Mouse (Mus musculus): ENCODE results near the gene Ext2. TPM values are rescaled to one million over a fixed set of nuclear protein-coding genes. Genes with fewer than 3 reads are reported as not detected.

The Ext2 gene
- 105 and 112 TPM in 2 replicates for polyA plus RNA-seq (2016; fragmentation: Nextera tagmentation; extraction: Ambion mirVana)

DNA sequence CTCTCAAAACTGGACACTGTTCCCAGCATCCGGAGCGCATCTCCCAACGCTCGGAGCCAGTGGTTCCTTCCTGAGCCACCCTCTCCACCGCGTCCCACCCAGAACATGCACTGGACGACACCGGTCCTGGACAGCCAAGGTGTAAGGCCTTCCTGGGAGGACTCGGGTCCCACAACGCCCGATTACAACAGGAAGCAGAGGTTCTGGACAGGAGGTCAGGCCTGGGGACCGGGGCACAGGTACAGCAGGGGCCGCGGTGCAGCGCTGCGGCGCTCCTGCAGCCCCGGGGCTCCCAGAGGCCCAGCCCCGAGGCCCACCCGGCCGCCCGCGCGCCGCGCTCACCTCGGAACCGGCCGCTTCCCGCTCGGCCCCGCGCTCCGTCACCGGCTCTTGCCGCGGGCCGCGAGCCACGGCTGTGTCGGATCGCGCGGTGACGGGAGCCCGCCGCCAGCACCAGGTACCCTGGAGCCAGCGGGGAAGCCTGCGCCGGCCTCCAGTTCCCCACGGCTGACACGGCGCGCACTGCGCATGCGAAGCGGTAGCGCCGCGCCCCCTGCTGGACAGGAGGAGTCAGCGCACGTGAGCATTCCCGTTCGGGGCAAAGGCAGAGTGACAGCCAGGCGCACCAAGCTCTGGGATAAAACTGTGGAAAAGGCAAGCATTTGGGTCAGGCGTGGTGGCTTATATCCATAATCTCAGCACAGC is at the start of gene Ext2:
Gene Ext2, minus strand, starts transcription at position 524 of the 705 bp plus-strand sequence.
- H3K27ac ChIP-seq = peak within 1 kb of the TSS; percentile 55
- peaks cover 9% of the 10 kb centered on the region for H3K4me1 ChIP-seq
- H3K4me2 ChIP-seq (replicated peaks) = peak within 1 kb of the TSS; percentile 71
- ATAC-seq (ENCODE audit: insufficient number of reproducible peaks, insufficient read depth, low FRiP score, low TSS enrichment) = peak; percentile 87
- H3K9me3 ChIP-seq = no peaks in the 10 kb centered on the region
- H3K27me3 ChIP-seq = no peaks in the 10 kb centered on the region
- peak within 1 kb of the TSS; percentile 82 for H3K4me3 ChIP-seq
- H3K9ac ChIP-seq = peak within 1 kb of the TSS; percentile 95
- 1% methylated on average over 65 of the region's 66 CpGs for WGBS
- H3K36me3 ChIP-seq = peaks cover 9% of the 10 kb centered on the region

- Histone ChIP-seq H3K27me3 (no peaks in the 10 kb centered on the region), H3K27ac (no peak overlapping the region), H3K4me1 (peaks cover 11% of the 10 kb centered on the region), H3K36me3 (no peaks in the 10 kb centered on the region), H3K9me3 (no peaks in the 10 kb centered on the region), H3K4me3 (no peak overlapping the region), H3K4me2 (replicated peaks) (no peak overlapping the region), H3K9ac (no peak overlapping the region)
- no peak for ATAC-seq (ENCODE audit: insufficient number of reproducible peaks, insufficient read depth, low FRiP score, low TSS enrichment)
- WGBS = 84% methylated on average over 4 of the region's 4 CpGs
These were observed 49.1 kb upstream of the Ext2 start for GRCm38 (mm10) chr2:93871411-93871925.

DNA sequence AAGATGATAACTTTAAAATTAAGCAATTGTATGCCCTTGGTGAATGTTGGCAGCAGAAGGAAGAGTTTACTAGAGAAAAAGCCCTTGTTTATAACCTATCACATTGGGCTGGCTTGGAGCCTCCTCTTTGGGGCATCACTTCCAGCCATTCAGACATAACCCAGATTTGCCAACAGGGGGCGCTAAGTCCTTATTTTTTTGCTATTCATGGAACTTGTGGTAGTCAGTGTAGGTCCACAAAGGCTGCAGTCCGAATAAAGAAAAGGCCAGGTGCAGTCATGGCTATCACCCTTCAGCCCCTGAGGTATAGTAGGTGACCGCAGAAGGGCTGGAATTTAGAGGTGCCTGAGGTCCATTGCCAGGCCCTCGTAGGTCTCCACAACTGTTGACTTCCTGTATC is 48.5 kb upstream of the Ext2 start:
- 42% methylated on average over 4 of the region's 4 CpGs for WGBS
- Histone ChIP-seq H3K4me1 (peaks cover 11% of the 10 kb centered on the region), H3K27ac (no peak overlapping the region), H3K27me3 (no peaks in the 10 kb centered on the region), H3K9me3 (no peaks in the 10 kb centered on the region), H3K4me3 (no peak overlapping the region), H3K36me3 (no peaks in the 10 kb centered on the region), H3K9ac (no peak overlapping the region), H3K4me2 (replicated peaks) (no peak overlapping the region)
- peak; percentile 29; the same call in 1 of the 2 replicates for ATAC-seq (ENCODE audit: insufficient number of reproducible peaks, insufficient read depth, low FRiP score, low TSS enrichment)

GRCm38 (mm10) chr2:93869107-93869600 is 46.8 kb upstream of the Ext2 start, which contains the start of gene Accsl:
Gene Accsl, minus strand, starts transcription at chr2:93869157.
- no peaks in the 10 kb centered on the region for H3K36me3 ChIP-seq
- H3K9ac ChIP-seq = no peak within 1 kb of the TSS
- no peak within 1 kb of the TSS for H3K4me3 ChIP-seq
- no peak for ATAC-seq (ENCODE audit: insufficient number of reproducible peaks, insufficient read depth, low FRiP score, low TSS enrichment)
- no peak within 1 kb of the TSS for H3K4me2 ChIP-seq (replicated peaks)
- no peaks in the 10 kb centered on the region for H3K27me3 ChIP-seq
- H3K27ac ChIP-seq = no peak within 1 kb of the TSS
- WGBS = 69% methylated on average over 7 of the region's 7 CpGs
- peaks cover 9% of the 10 kb centered on the region for H3K4me1 ChIP-seq
- H3K9me3 ChIP-seq = no peaks in the 10 kb centered on the region

- H3K27me3 ChIP-seq = no peaks in the 10 kb centered on the region
- no peaks in the 10 kb centered on the region for H3K36me3 ChIP-seq
- H3K9me3 ChIP-seq = no peaks in the 10 kb centered on the region
- WGBS = 84% methylated on average over 11 of the region's 11 CpGs
- no peak overlapping the region for H3K4me2 ChIP-seq (replicated peaks)
- ATAC-seq (ENCODE audit: insufficient number of reproducible peaks, insufficient read depth, low FRiP score, low TSS enrichment) = no peak
- peaks cover 3% of the 10 kb centered on the region for H3K4me1 ChIP-seq
- no peak overlapping the region for H3K4me3 ChIP-seq
- no peak overlapping the region for H3K27ac ChIP-seq
- H3K9ac ChIP-seq = no peak overlapping the region
These were observed 46.2 kb upstream of the Ext2 start for GRCm38 (mm10) chr2:93868566-93868965.

DNA sequence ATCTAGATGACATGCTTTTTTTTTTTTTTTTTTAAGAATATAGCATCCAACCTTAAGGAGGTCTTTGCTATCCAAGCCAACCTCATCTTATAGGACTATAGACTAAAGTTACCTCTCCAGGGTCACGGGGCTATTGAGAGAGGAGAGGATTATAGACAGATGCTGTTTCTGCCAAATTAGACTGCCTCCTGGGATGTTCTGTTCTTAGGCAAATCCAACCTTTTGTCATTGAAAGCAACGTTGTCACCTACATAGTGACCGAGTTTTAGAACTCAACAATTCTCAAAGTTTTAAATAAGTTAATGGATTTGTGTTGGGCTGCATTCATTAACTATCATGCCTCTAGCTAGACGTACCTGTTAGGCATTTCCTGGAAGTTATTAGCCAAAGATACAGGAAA is 40.9 kb upstream of the Ext2 start:
- Histone ChIP-seq H3K27ac (no peak overlapping the region), H3K9ac (no peak overlapping the region), H3K9me3 (no peaks in the 10 kb centered on the region), H3K36me3 (no peaks in the 10 kb centered on the region), H3K4me2 (replicated peaks) (no peak overlapping the region), H3K4me1 (no peaks in the 10 kb centered on the region), H3K4me3 (no peak overlapping the region), H3K27me3 (no peaks in the 10 kb centered on the region)
- ATAC-seq (ENCODE audit: insufficient number of reproducible peaks, insufficient read depth, low FRiP score, low TSS enrichment) = no peak
- 67% methylated on average over 4 of the region's 4 CpGs for WGBS

DNA sequence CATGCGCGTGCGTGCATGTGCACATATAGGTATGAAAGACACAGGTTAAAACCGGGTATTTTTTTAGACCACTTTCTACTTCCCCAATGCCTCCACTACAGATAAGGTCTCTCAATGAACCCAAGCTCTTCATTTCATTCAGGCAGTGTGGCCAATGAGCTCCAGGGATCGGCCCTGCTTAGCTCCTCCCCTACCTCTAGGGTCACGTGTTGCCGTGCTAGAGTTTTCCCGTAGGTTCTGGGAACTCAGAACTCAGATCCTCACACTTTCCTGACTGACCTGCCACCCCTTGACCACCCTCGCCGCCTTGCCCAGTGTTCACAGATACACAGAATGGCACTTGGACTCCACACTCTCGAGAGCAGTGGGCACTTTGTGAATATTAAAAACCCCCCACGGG is 36.5 kb upstream of the Ext2 start:
- no peaks in the 10 kb centered on the region for H3K9me3 ChIP-seq
- no peak overlapping the region for H3K4me2 ChIP-seq (replicated peaks)
- no peaks in the 10 kb centered on the region for H3K27me3 ChIP-seq
- H3K4me1 ChIP-seq = no peaks in the 10 kb centered on the region
- no peak overlapping the region for H3K4me3 ChIP-seq
- H3K27ac ChIP-seq = no peak overlapping the region
- no peak for ATAC-seq (ENCODE audit: insufficient number of reproducible peaks, insufficient read depth, low FRiP score, low TSS enrichment)
- no peak overlapping the region for H3K9ac ChIP-seq
- no peaks in the 10 kb centered on the region for H3K36me3 ChIP-seq
- 74% methylated on average over 12 of the region's 12 CpGs for WGBS

- H3K27ac ChIP-seq = no peak overlapping the region
- no peak overlapping the region for H3K4me2 ChIP-seq (replicated peaks)
- ATAC-seq (ENCODE audit: insufficient number of reproducible peaks, insufficient read depth, low FRiP score, low TSS enrichment) = no peak
- no peaks in the 10 kb centered on the region for H3K9me3 ChIP-seq
- 0 out of 2 replicates have a peak, but pooled peaks cover 14% of the 10 kb centered on the region for H3K36me3 ChIP-seq
- no peak overlapping the region for H3K4me3 ChIP-seq
- H3K27me3 ChIP-seq = no peaks in the 10 kb centered on the region
- peaks cover 14% of the 10 kb centered on the region; the same call in 1 of the 2 replicates for H3K4me1 ChIP-seq
- no peak overlapping the region for H3K9ac ChIP-seq
- WGBS = 43% methylated on average over 1 of the region's 1 CpGs
These were observed 28.9 kb upstream of the Ext2 start for GRCm38 (mm10) chr2:93851303-93851702.

- Histone ChIP-seq H3K9me3 (no peaks in the 10 kb centered on the region), H3K4me2 (replicated peaks) (peak overlapping the region; percentile 49), H3K27me3 (no peaks in the 10 kb centered on the region), H3K27ac (no peak overlapping the region), H3K4me1 (peaks cover 14% of the 10 kb centered on the region; the same call in 1 of the 2 replicates), H3K36me3 (peaks cover 17% of the 10 kb centered on the region; the same call in 1 of the 2 replicates), H3K9ac (no peak overlapping the region), H3K4me3 (no peak overlapping the region; the same call in 1 of the 2 replicates)
- ATAC-seq (ENCODE audit: insufficient number of reproducible peaks, insufficient read depth, low FRiP score, low TSS enrichment) = no peak
- 41% methylated on average over 13 of the region's 13 CpGs for WGBS
These were observed 28.1 kb upstream of the Ext2 start for GRCm38 (mm10) chr2:93850317-93850944.

DNA sequence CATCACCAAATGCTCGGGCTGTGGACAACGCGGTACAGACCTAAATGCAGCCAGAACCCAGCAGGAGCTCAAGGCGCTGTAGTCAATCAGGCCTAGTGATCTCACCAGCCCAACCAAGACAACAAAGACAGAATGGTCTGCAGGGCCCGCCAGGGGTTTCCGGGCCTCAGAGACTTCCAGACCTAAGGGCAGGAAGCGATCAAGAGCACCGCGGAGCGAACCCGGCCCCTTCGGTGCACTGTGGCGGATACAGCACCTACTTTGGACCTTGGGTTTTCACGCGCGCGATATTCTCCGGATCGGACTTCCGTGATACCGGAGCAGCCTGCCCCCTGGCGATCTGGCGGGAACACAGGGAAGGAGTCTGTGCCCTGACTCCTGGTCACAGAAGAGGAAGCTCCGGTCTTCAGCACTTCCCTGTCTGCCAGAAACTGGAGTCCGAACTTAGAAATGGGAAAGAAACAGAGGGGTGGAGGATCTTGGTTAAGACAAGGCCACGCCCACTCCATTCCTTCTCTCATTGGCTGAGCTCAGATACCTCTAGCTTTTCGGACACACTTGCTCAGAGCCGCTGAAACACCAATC is 27.2 kb upstream of the Ext2 start, which contains the start of gene Accs:
Gene Accs, minus strand, starts transcription at position 439 of the 585 bp plus-strand sequence.
- Histone ChIP-seq H3K9me3 (no peaks in the 10 kb centered on the region), H3K27me3 (no peaks in the 10 kb centered on the region), H3K4me1 (peaks cover 14% of the 10 kb centered on the region; the same call in 1 of the 2 replicates), H3K9ac (peak within 1 kb of the TSS; percentile 43), H3K4me3 (peak within 1 kb of the TSS; percentile 56), H3K36me3 (peaks cover 19% of the 10 kb centered on the region), H3K4me2 (replicated peaks) (peak within 1 kb of the TSS; percentile 49), H3K27ac (peak within 1 kb of the TSS; percentile 64)
- ATAC-seq (ENCODE audit: insufficient number of reproducible peaks, insufficient read depth, low FRiP score, low TSS enrichment) = peak; percentile 83
- WGBS = under 1% methylated on average over 28 of the region's 28 CpGs

- H3K4me2 ChIP-seq (replicated peaks) = no peak overlapping the region
- H3K36me3 ChIP-seq = peaks cover 72% of the 10 kb centered on the region
- ATAC-seq (ENCODE audit: insufficient number of reproducible peaks, insufficient read depth, low FRiP score, low TSS enrichment) = no peak
- 93% methylated on average over 3 of the region's 3 CpGs for WGBS
- no peaks in the 10 kb centered on the region for H3K27me3 ChIP-seq
- no peaks in the 10 kb centered on the region for H3K4me1 ChIP-seq
- H3K9ac ChIP-seq = no peak overlapping the region
- peaks cover 3% of the 10 kb centered on the region; the same call in 1 of the 2 replicates for H3K9me3 ChIP-seq
- no peak overlapping the region for H3K4me3 ChIP-seq
- no peak overlapping the region for H3K27ac ChIP-seq
These were observed 19.0 kb upstream of the Ext2 start for GRCm38 (mm10) chr2:93841349-93841748.

All from embryonic facial prominence, embryonic 12.5 days (tissue).